Mouse (Mus musculus): Measurements from ENCODE around the gene Smim10l2a. TPM values are rescaled to one million over a fixed set of nuclear protein-coding genes. Genes with fewer than 3 reads are reported as not detected.
"Not testable (repeated sequence)": the region's sequence is repeated elsewhere in the genome, so short reads cannot be mapped to it uniquely, and the experiment has no call there.

The Smim10l2a gene
- polyA plus RNA-seq (2015; fragmentation: Nextera tagmentation; extraction: Ambion mirVana): 0.33 and 0.50 TPM in 2 replicates

- 10% methylated on average over 47 of the region's 56 CpGs for WGBS (ENCODE audit: insufficient replicate concordance)
These were observed at the start of gene Smim10l2a for GRCm38 (mm10) chrX:56374431-56375128. TSS of gene Smim10l2a (plus strand) at chrX:56374586.

DNA sequence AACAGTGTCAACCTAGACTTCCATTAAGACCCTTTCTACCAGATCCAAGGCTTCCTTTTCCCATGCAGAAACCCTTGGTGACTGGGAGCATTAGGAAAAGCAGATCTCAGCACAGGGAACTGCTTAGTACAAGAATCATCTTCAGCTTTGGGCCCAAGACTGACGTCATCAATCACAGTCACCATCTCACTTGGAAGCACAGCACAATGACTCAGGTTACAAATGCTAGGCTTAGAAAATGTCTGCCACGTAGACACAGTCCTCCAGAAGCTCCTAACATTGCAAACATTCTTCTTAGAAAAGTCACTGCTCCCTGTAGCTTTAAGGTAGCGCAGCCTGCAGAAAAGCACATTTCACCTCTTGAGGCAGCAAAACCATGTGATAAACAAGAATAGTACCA, 42.3 kb upstream of the Smim10l2a start:
- no peak overlapping the region for H3K4me2 ChIP-seq
- H3K4me1 ChIP-seq (replicated peaks): no peaks in the 10 kb centered on the region
- WGBS (ENCODE audit: insufficient replicate concordance): 48% methylated on average over 3 of the region's 3 CpGs
- H3K9ac ChIP-seq: no peak overlapping the region
- no peaks in the 10 kb centered on the region for H3K36me3 ChIP-seq (replicated peaks)
- H3K4me3 ChIP-seq (replicated peaks): no peak overlapping the region
- H3K27ac ChIP-seq (replicated peaks): no peak overlapping the region
- no peaks in the 10 kb centered on the region for H3K9me3 ChIP-seq (replicated peaks)
- no peak for ATAC-seq (ENCODE audit: insufficient read depth)
- no peaks in the 10 kb centered on the region for H3K27me3 ChIP-seq

More at GRCm38 (mm10) chrX:56374431-56375128, at the start of gene Smim10l2a:
- peak; percentile 67 for ATAC-seq (ENCODE audit: insufficient read depth)
- not testable (repeated sequence) for H3K9me3 ChIP-seq (replicated peaks); H3K4me1 ChIP-seq (replicated peaks); H3K27me3 ChIP-seq; H3K9ac ChIP-seq; H3K27ac ChIP-seq (replicated peaks); H3K36me3 ChIP-seq (replicated peaks)
- H3K4me2 ChIP-seq: peak within 1 kb of the TSS; percentile 58
- H3K4me3 ChIP-seq (replicated peaks): peak within 1 kb of the TSS; percentile 44

DNA sequence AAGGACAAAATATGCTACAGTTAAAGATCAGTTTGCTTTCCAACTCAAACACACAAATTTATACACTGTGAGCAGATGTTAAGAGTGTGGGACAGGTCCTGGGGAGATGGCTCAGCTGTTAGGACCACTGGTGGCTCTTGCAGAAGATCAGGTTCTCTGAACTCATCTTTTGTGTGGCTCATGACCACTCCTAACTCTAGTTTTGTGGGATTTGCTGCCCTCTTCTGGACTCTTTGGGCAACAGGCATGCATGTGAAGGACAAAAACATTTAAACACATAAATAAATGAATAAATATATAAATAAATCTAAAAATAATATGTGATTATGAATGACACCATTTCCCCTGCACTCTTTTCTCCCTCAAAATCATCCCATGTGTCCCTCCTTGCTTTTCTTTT, 34.1 kb upstream of the Smim10l2a start:
- H3K9me3 ChIP-seq (replicated peaks): no peaks in the 10 kb centered on the region
- H3K4me3 ChIP-seq (replicated peaks): no peak overlapping the region
- H3K36me3 ChIP-seq (replicated peaks): no peaks in the 10 kb centered on the region
- no peak overlapping the region for H3K4me2 ChIP-seq
- H3K4me1 ChIP-seq (replicated peaks): no peaks in the 10 kb centered on the region
- no peak overlapping the region for H3K9ac ChIP-seq
- H3K27ac ChIP-seq (replicated peaks): no peak overlapping the region
- ATAC-seq (ENCODE audit: insufficient read depth): no peak
- no peaks in the 10 kb centered on the region for H3K27me3 ChIP-seq

DNA sequence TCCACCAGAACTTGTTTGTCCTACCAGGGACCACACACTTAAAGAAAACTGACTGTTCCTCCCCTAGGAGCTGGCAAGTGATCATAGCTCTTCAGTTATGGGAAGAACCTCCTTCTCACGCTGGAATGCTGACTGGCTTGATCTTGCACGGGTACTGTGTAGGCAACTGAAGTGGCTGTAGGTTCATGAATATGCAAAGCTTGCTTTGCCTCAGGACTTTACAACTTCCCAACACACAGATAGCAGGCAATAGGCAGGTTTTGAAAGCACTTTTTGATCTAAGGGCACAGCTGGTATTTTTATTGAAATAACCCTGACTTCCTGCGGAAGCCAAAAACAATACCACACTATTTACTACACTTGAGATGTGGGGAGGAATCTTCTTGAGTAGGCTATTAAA, 31.5 kb upstream of the Smim10l2a start:
- no peak overlapping the region for H3K27ac ChIP-seq (replicated peaks)

GRCm38 (mm10) chrX:56346176-56346931, 28.0 kb upstream of the Smim10l2a start, which contains the start of gene Zfp449:
TSS of gene Zfp449 (plus strand) at chrX:56346400.
- no peak within 1 kb of the TSS for H3K27ac ChIP-seq (replicated peaks)
- H3K9me3 ChIP-seq (replicated peaks): no peaks in the 10 kb centered on the region
- no peaks in the 10 kb centered on the region for H3K27me3 ChIP-seq
- H3K4me1 ChIP-seq (replicated peaks): 0 out of 2 replicates have a peak, but pooled peaks cover 4% of the 10 kb centered on the region
- peak within 1 kb of the TSS; percentile 52; the same call in 1 of the 2 replicates for H3K9ac ChIP-seq
- 15% methylated on average over 39 of the region's 39 CpGs for WGBS (ENCODE audit: insufficient replicate concordance)
- no peaks in the 10 kb centered on the region for H3K36me3 ChIP-seq (replicated peaks)
- H3K4me3 ChIP-seq (replicated peaks): peak within 1 kb of the TSS; percentile 59
- peak; percentile 80 for ATAC-seq (ENCODE audit: insufficient read depth)
- peak within 1 kb of the TSS; percentile 67 for H3K4me2 ChIP-seq

More for the DNA sequence above, 31.5 kb upstream of the Smim10l2a start:
- H3K4me1 ChIP-seq (replicated peaks): 0 out of 2 replicates have a peak, but pooled peaks cover 4% of the 10 kb centered on the region
- no peak overlapping the region for H3K4me3 ChIP-seq (replicated peaks)
- no peaks in the 10 kb centered on the region for H3K9me3 ChIP-seq (replicated peaks)
- WGBS (ENCODE audit: insufficient replicate concordance): 67% methylated on average over 3 of the region's 3 CpGs
- ATAC-seq (ENCODE audit: insufficient read depth): no peak
- H3K9ac ChIP-seq: no peak overlapping the region
- no peaks in the 10 kb centered on the region for H3K27me3 ChIP-seq
- H3K4me2 ChIP-seq: no peak overlapping the region
- H3K36me3 ChIP-seq (replicated peaks): no peaks in the 10 kb centered on the region

GRCm38 (mm10) chrX:56346932-56347253, 27.5 kb upstream of the Smim10l2a start:
- 0 out of 2 replicates have a peak, but pooled peaks have one; percentile 18 for ATAC-seq (ENCODE audit: insufficient read depth)
- Histone ChIP-seq H3K27ac (replicated peaks) (no peak overlapping the region), H3K4me2 (peak overlapping the region; percentile 67), H3K9me3 (replicated peaks) (no peaks in the 10 kb centered on the region), H3K4me1 (replicated peaks) (0 out of 2 replicates have a peak, but pooled peaks cover 4% of the 10 kb centered on the region), H3K27me3 (no peaks in the 10 kb centered on the region), H3K9ac (no peak overlapping the region), H3K4me3 (replicated peaks) (peak overlapping the region; percentile 59), H3K36me3 (replicated peaks) (no peaks in the 10 kb centered on the region)
- WGBS (ENCODE audit: insufficient replicate concordance): 56% methylated on average over 8 of the region's 8 CpGs

GRCm38 (mm10) chrX:56380852-56381251, 6.5 kb downstream of the Smim10l2a start:
- ATAC-seq (ENCODE audit: insufficient read depth): no peak
- 54% methylated on average over 2 of the region's 2 CpGs for WGBS (ENCODE audit: insufficient replicate concordance)

GRCm38 (mm10) chrX:56384142-56384541, 9.8 kb downstream of the Smim10l2a start:
- no peak for ATAC-seq (ENCODE audit: insufficient read depth)
- WGBS (ENCODE audit: insufficient replicate concordance): 53% methylated on average over 2 of the region's 2 CpGs

More at GRCm38 (mm10) chrX:56380852-56381251, 6.5 kb downstream of the Smim10l2a start:
- H3K27me3 ChIP-seq: no peaks in the 10 kb centered on the region
- no peaks in the 10 kb centered on the region for H3K4me1 ChIP-seq (replicated peaks)
- no peak overlapping the region for H3K4me3 ChIP-seq (replicated peaks)
- H3K9me3 ChIP-seq (replicated peaks): no peaks in the 10 kb centered on the region
- no peaks in the 10 kb centered on the region for H3K36me3 ChIP-seq (replicated peaks)
- no peak overlapping the region for H3K4me2 ChIP-seq
- H3K9ac ChIP-seq: no peak overlapping the region
- H3K27ac ChIP-seq (replicated peaks): no peak overlapping the region

GRCm38 (mm10) chrX:56404646-56405045, 30.3 kb downstream of the Smim10l2a start:
- H3K27ac ChIP-seq (replicated peaks): no peak overlapping the region
- H3K36me3 ChIP-seq (replicated peaks): no peaks in the 10 kb centered on the region
- H3K4me3 ChIP-seq (replicated peaks): no peak overlapping the region
- no peak for ATAC-seq (ENCODE audit: insufficient read depth)
- no peaks in the 10 kb centered on the region for H3K9me3 ChIP-seq (replicated peaks)
- WGBS (ENCODE audit: insufficient replicate concordance): 9% methylated on average over 2 of the region's 2 CpGs
- H3K9ac ChIP-seq: no peak overlapping the region
- H3K4me2 ChIP-seq: no peak overlapping the region
- no peaks in the 10 kb centered on the region for H3K4me1 ChIP-seq (replicated peaks)
- no peaks in the 10 kb centered on the region for H3K27me3 ChIP-seq

More at GRCm38 (mm10) chrX:56384142-56384541, 9.8 kb downstream of the Smim10l2a start:
- Histone ChIP-seq H3K27me3 (no peaks in the 10 kb centered on the region), H3K9ac (no peak overlapping the region), H3K36me3 (replicated peaks) (no peaks in the 10 kb centered on the region), H3K27ac (replicated peaks) (no peak overlapping the region), H3K4me2 (no peak overlapping the region), H3K4me3 (replicated peaks) (no peak overlapping the region), H3K4me1 (replicated peaks) (no peaks in the 10 kb centered on the region), H3K9me3 (replicated peaks) (no peaks in the 10 kb centered on the region)

GRCm38 (mm10) chrX:56405482-56405881, 31.1 kb downstream of the Smim10l2a start:
- Histone ChIP-seq H3K9ac (no peak overlapping the region), H3K4me3 (replicated peaks) (no peak overlapping the region), H3K27ac (replicated peaks) (no peak overlapping the region), H3K9me3 (replicated peaks) (no peaks in the 10 kb centered on the region), H3K4me1 (replicated peaks) (no peaks in the 10 kb centered on the region), H3K4me2 (no peak overlapping the region), H3K27me3 (no peaks in the 10 kb centered on the region), H3K36me3 (replicated peaks) (no peaks in the 10 kb centered on the region)
- 18% methylated on average over 1 of the region's 1 CpGs for WGBS (ENCODE audit: insufficient replicate concordance)
- no peak for ATAC-seq (ENCODE audit: insufficient read depth)

- no peaks in the 10 kb centered on the region for H3K36me3 ChIP-seq (replicated peaks)
- H3K9ac ChIP-seq: no peak overlapping the region
- H3K4me2 ChIP-seq: no peak overlapping the region
- H3K4me1 ChIP-seq (replicated peaks): no peaks in the 10 kb centered on the region
- no peak for ATAC-seq (ENCODE audit: insufficient read depth)
- H3K4me3 ChIP-seq (replicated peaks): no peak overlapping the region
- 32% methylated on average over 5 of the region's 5 CpGs for WGBS (ENCODE audit: insufficient replicate concordance)
- no peak overlapping the region for H3K27ac ChIP-seq (replicated peaks)
- no peaks in the 10 kb centered on the region for H3K9me3 ChIP-seq (replicated peaks)
- no peaks in the 10 kb centered on the region for H3K27me3 ChIP-seq
These were observed 31.7 kb downstream of the Smim10l2a start for GRCm38 (mm10) chrX:56406128-56406527.

Measured in liver, embryonic 15.5 days (tissue).